Mouse (Mus musculus) right cerebral cortex, postnatal 25 days (tissue): Measurements from ENCODE around the gene Lrwd1.

Experiments used
- DNase-seq: peaks from one replicate; pipeline ENCODE4 v3.0.0; 2022

Lrwd1 gene

DNA sequence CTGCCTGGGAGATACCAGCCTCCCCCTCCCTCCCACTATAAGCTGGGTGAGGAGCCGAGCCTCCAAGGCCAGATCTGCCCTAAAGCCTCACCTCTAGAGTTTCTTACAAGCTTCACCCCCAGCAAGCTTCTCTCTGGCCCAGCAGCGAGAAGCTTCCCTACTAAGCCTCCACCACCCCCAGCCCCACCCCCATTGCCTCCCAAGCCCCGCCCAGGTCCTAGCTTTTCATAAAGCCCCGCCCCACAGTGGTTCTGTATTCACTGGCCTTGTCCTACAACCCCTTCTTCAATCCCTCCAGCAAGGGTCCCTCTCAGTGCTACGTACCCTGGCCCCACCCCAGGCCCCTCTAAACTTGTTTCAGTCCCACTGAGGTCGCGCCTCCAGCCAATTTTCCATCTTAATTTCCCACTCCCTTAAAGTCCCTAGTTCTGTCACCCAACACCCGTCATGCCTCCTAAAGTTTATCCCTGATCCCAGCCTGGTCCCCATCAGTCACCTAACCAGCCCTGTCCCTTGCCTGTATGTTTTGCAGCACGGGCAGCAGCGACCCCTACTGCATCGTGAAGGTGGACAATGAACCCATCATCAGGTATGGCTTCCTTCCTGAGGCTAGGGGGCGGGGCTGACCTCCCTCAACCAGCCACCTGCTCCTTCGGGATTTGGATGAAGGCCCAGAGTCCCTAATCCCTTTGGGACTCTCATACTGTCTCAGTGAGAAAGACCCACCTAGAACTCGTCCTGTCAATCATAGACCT is 46.9 kb downstream of the Lrwd1 start:
- DNase-seq = no peak

DNA sequence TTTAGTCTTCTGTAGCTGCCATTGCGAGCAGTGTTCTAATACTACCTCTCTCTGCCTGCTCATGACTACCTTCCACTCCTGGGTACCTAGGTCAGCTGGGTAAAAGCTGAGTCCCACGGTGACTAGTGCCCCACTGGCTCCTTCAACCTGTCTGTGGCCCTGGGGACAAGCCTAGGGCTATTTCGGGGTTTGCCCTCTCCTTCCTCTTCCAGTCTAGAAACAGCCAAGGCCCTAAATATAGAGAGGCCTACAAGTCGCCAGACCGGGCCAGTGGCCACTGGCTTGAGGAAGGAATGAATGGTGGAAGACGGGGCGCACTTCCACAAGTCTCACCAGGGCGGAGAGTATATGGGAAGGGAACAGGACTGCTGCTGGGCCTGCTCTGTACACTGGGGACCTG is 49.6 kb downstream of the Lrwd1 start:
- DNase-seq = no peak

DNA sequence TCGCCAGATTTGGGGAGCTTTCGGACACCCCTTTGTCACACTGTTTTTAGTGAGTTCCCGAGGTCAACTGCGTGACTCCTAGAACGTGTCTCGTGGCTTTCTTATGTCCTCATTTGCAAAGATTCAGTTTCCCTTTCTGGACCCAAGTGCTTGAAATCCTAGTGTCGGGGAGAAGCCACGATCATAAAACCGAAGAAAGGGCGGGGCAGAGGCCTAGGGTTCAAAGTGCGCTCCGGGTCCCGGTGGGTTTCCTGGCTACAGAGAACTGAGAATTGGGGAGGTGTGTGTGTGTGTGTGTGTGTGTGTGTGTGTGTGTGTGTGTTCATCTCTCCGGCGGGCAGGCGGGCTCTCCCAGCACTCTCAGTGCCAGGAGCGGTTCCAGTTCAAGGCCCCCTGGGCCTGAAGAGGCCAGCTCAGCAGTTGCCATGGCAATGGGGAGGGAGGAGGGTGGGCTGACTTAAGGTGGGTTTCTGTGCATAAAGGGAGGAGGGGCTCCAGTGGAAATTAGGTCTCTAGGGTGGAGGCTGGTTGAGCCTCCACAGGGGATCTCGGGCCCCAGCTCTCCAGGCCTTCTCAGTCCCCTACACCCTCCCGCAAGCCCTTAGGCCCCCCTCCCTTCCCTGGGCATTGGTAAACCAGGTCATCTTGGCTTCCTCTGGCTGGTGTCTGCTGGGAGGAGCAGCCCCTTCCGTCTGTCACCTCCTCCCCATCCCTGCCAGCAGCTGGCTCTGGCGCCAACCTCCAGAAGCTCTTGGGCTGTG is 50.8 kb downstream of the Lrwd1 start:
- no peak for DNase-seq

DNA sequence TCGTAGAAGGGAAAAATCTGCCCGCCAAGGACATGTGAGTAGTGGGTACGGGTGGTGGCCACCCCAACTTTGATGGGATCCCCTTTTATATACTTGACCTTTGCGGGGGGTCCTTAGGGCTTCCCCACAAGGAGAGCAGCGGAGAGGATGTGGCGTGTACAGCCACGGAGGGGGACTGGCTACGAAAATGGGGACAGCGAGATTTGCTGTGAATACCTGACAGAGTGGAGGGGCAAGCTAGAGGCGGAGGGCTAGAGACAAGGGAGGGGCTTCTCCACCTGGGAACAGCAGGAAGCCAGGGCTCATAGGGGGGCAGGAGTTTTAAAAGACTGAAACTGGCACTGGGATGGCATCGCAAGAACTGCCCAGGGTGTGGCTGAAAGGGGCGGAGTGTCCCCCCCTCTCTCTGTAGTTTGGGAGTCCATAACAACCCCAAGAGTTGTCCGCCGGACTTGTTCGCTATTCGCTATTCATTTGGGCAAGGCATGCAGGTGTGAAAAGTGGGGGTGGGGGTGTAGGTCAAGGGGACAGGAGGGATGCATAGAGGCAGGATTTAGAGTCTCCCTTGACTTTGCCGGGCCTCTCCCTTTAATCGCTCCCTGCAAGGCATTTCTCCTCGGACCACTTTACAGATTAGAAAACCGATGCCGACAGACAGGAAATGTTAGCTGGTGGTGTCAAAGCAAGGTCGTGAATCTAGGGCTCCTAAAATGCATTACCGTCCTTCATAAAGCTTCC is 51.6 kb downstream of the Lrwd1 start:
- no peak for DNase-seq

DNA sequence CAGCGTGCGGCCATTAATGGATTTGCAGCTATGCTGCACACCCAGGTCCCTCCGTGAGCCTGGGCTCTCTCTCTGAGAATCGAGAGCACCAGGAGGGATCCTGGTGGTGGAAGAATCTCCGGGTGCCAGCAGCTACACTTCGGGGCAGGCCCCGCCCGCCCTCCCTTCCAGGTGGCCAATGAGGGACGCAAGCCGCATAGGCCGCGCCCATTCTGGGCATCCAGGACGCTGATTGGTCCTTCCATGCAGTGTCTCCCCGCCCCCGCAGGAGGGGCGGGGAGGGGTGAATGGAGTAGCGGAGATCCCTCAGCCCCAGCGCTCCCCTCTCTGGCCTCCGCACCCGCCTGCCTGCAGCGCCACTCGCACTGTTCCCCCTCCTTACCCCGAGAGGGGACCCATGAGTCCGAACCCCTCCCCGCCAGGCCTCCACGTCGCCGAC is 52.2 kb downstream of the Lrwd1 start, which contains the start of gene Rasa4:
TSS of gene Rasa4 (plus strand) at position 248 of the 439 bp plus-strand sequence.
- peak; percentile 92 for DNase-seq

DNA sequence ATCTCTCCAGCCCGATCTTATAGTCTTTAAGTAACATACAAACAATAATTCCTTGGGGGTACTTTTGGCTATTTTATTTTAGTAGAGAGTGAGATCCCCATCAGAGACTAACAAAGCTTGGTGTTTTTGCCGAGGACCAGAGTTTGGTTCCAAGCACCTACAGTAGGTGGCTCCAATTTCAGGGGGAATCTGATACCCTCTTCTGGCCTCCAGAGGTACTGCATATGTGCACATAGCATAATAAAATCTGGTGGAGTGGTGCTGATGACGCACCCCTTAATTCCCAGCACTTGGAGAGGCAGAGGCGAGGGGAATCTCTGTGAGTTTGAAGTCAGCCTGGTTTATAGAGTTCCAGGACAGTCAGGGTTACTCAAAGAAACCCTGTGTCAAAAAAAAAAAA is 53.5 kb downstream of the Lrwd1 start:
- DNase-seq = no peak

DNA sequence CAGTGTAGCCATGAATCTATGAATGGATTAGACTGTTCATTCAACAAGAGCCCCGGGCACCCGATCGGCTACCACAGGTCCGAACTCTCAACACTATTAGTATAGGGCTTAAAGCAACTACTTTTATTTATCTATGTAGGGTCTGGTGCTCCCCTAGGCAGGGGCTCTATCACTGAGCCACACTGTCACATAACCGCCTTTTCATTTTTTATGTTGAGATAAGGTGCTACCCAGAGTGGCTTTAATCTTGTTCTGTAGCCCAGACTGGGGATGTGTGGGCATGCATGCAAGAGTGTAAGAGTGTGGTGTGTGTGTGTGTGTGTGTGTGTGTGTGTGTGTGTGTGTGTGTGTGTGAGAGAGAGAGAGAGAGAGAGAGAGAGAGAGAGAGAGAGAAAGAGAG is 57.7 kb downstream of the Lrwd1 start:
- DNase-seq = no peak

DNA sequence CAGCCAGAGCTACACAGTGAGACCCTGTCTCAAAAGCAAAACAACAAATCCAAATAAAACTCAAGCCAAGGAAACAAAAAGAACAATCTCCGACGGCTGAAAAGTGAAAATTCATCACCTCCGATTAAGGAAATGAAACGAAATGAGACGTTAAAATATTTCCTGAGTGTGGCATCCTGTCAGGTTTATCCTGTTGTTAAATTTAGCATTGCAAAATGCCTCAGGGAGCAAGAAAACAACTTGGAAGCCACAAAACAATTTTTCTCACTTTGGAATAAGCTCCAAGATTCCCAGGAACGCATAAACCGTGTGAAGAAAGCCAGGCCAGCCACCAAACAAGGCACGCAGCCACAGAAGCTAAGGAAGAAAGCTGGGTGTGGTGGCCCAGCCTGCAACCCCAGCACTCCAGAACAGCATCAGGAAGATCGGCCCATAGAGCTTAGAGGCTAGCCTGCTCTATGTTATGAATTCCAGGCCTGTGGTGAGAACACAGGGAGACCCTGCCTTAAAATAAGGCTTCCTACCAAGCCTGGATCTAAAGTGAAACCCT is 58.8 kb downstream of the Lrwd1 start:
- no peak for DNase-seq

DNA sequence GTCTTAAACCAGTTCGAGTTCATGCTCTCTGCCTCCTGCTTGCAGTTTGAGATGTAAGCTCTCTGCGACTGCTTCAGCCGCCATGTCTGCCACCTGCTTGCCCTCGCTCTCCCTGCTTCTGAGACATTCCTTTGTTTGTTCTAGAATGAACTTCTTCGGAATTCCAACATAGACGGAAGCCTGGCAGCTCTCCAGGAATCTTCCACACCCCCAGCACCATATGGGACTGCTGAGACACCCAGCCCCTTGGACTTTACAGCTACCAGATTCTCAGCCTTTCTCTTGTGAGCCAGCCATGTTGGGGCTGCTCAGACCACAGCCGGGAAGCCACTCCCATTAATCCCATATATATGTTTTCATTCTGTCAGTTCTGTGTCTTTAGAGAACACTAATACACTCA is 59.6 kb downstream of the Lrwd1 start:
- DNase-seq = peak; percentile 9

DNA sequence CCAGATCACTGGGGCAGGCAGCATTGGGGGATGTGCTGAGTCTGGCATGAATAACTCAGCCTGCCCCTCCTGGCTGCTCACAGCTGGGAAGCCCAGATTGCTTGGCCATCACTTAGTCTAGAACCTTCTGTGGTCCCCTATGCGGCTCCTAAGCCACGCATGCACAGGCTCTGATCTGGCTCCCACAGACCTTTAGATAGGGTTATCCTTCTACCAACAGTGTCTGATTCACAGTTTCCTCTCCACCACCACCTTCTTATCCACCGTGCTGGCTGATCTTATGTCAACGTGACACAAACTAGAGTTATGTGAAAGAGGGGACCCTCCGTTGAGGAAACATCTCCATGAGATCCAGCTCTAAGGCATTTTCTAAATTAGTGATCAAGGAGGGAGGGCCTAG is 60.8 kb downstream of the Lrwd1 start:
- no peak for DNase-seq

DNA sequence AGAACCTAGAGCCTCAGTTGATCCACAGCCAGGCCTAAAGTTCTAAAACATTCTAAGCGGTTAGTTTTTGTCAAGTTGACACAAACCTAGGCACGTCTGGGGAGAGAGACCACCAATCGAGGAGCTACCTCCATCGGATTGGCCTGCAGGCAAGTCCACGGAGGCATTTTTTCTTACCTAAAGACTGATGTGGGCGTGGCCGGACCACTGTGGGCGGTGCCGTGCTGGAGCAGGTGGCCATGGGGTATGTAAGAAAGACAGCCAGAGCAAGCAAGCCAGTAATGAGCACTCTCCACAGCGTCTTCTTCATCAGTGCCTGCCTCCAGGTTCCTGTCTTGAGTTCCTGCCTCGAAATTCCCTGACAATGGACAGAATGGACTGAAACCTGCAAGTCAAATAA is 62.3 kb downstream of the Lrwd1 start:
- DNase-seq = no peak

DNA sequence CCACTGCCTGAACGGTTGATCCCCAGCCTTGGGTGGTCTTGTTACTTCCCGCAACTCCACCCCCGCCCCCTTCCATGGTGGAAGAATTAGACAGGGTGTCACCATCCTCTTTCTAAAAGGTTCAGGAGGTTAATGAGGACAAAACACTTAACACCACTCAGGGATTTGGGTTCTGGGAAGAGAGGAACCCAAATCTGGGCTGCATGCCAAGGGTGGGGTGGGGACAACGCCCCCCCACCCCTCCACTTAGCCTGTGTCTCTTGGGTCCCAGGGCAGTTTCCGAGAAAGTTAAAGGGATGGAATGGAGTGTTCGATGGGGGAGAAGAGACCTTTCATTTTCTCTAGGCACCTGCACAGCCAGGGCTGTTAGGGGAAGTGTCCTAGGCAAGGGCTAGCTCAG is 62.8 kb downstream of the Lrwd1 start:
- no peak for DNase-seq
